Mouse (Mus musculus) olfactory bulb, adult 2 months (tissue): ENCODE results near the gene Hoxc6. TPM values are rescaled to one million over a fixed set of nuclear protein-coding genes. Genes with fewer than 3 reads are reported as not detected.
A peak's percentile ranks its signal among the peaks of the same experiment; 100 is the strongest.

Source experiments
- H3K27ac ChIP-seq: fragments of 200-500 bp; 2 replicates; pipeline ENCODE4 v1.5.1; 2012; ENCODE audit warnings: low read depth, low read length; ENCODE audit not compliant: insufficient read depth
- H3K4me1 ChIP-seq: fragments of 200-500 bp; 2 replicates; pipeline ENCODE4 v1.6.1; 2012; ENCODE audit warnings: low read length; ENCODE audit not compliant: control insufficient read depth, insufficient read depth
- H3K4me3 ChIP-seq: fragments of 200-500 bp; 2 replicates; pipeline ENCODE4 v1.5.1; 2012; ENCODE audit warnings: mild to moderate bottlenecking, low read depth, low read length, moderate library complexity; ENCODE audit not compliant: insufficient read depth
- CTCF ChIP-seq: fragments of 200-500 bp; IDR thresholded peaks from 2 replicates; pipeline ENCODE4 v1.5.1; 2012; ENCODE audit warnings: low read depth, mild to moderate bottlenecking, low read length, moderate library complexity; ENCODE audit not compliant: insufficient read depth
- POLR2A ChIP-seq: fragments of 200-500 bp; IDR thresholded peaks from 2 replicates; pipeline ENCODE4 v1.6.1; 2012; ENCODE audit warnings: mild to moderate bottlenecking, low read depth, low read length, moderate library complexity; ENCODE audit not compliant: insufficient read depth
- WGBS: fragments of 180-500 bp; shearing (Covaris S2); methylation state at CpG from one replicate; pipeline ENCODE4 v1.1.7; 2018; 5-methylcytosine and 5-hydroxymethylcytosine counted together
- polyA plus RNA-seq: library from polyadenylated mRNA; stranded (reverse); fragments of >200 nt; gene quantifications from 2 replicates; pipeline ENCODE4 v1.2.4, GENCODE M21; 2012; ENCODE audit warnings: low replicate concordance; ENCODE audit not compliant: missing spikeins, insufficient read depth, insufficient read length

Hoxc6 gene
- polyA plus RNA-seq, 1 experiment = not detected

- Histone ChIP-seq H3K27ac (no peak overlapping the region), H3K4me3 (no peak overlapping the region), H3K4me1 (peaks cover 9% of the 10 kb centered on the region; the same call in 1 of the 2 replicates)
- TF ChIP-seq POLR2A = no peak
- TF ChIP-seq CTCF = no peak
- WGBS = under 1% methylated on average over 33 of the region's 33 CpGs
These were observed 1.2 kb downstream of the Hoxc6 start for GRCm38 (mm10) chr15:102999183-102999831.

- Histone ChIP-seq H3K4me3 (no peak overlapping the region), H3K27ac (no peak overlapping the region), H3K4me1 (peaks cover 9% of the 10 kb centered on the region; the same call in 1 of the 2 replicates)
- no peak for TF ChIP-seq CTCF
- no peak for TF ChIP-seq POLR2A
- WGBS = 8% methylated on average over 11 of the region's 11 CpGs
These were observed 1.9 kb downstream of the Hoxc6 start for GRCm38 (mm10) chr15:102999955-103000354.

GRCm38 (mm10) chr15:103000501-103000901 lies 2.4 kb downstream of the Hoxc6 start:
- Histone ChIP-seq H3K27ac (no peak overlapping the region), H3K4me3 (no peak overlapping the region), H3K4me1 (peaks cover 9% of the 10 kb centered on the region; the same call in 1 of the 2 replicates)
- WGBS = 10% methylated on average over 24 of the region's 24 CpGs
- TF ChIP-seq POLR2A (no peak), CTCF (no peak)

GRCm38 (mm10) chr15:103001370-103001769 lies 3.3 kb downstream of the Hoxc6 start:
- no peak overlapping the region for H3K27ac ChIP-seq
- WGBS = 66% methylated on average over 2 of the region's 2 CpGs
- TF ChIP-seq CTCF (no peak), POLR2A (no peak)
- no peak overlapping the region for H3K4me3 ChIP-seq
- H3K4me1 ChIP-seq = peaks cover 9% of the 10 kb centered on the region; the same call in 1 of the 2 replicates

GRCm38 (mm10) chr15:103002156-103002555 lies 4.1 kb downstream of the Hoxc6 start:
- H3K4me1 ChIP-seq = peaks cover 9% of the 10 kb centered on the region; the same call in 1 of the 2 replicates
- 39% methylated on average over 4 of the region's 4 CpGs for WGBS

GRCm38 (mm10) chr15:103002821-103003448 lies 4.9 kb downstream of the Hoxc6 start:
- TF ChIP-seq CTCF = no peak
- TF ChIP-seq POLR2A = 0 out of 2 replicates have a peak, but pooled peaks have one; percentile 11
- peaks cover 9% of the 10 kb centered on the region; the same call in 1 of the 2 replicates for H3K4me1 ChIP-seq
- H3K4me3 ChIP-seq = no peak overlapping the region
- WGBS = 10% methylated on average over 13 of the region's 13 CpGs
- no peak overlapping the region for H3K27ac ChIP-seq

More at GRCm38 (mm10) chr15:103002156-103002555, 4.1 kb downstream of the Hoxc6 start:
- TF ChIP-seq POLR2A (no peak), CTCF (no peak)
- Histone ChIP-seq H3K27ac (no peak overlapping the region), H3K4me3 (no peak overlapping the region)

- no peak for TF ChIP-seq CTCF
- TF ChIP-seq POLR2A = no peak
- no peak overlapping the region for H3K27ac ChIP-seq
- WGBS = 2% methylated on average over 17 of the region's 17 CpGs
- no peak overlapping the region for H3K4me3 ChIP-seq
- H3K4me1 ChIP-seq = no peaks in the 10 kb centered on the region
These were observed 7.3 kb downstream of the Hoxc6 start for GRCm38 (mm10) chr15:103005308-103005707.

GRCm38 (mm10) chr15:103005797-103006196 lies 7.7 kb downstream of the Hoxc6 start:
- Histone ChIP-seq H3K27ac (no peak overlapping the region), H3K4me1 (no peaks in the 10 kb centered on the region), H3K4me3 (no peak overlapping the region)
- TF ChIP-seq CTCF = no peak
- no peak for TF ChIP-seq POLR2A
- 7% methylated on average over 5 of the region's 5 CpGs for WGBS

GRCm38 (mm10) chr15:103006326-103006725 lies 8.3 kb downstream of the Hoxc6 start:
- H3K4me1 ChIP-seq = no peaks in the 10 kb centered on the region
- H3K4me3 ChIP-seq = no peak overlapping the region
- TF ChIP-seq CTCF (no peak), POLR2A (no peak)
- no peak overlapping the region for H3K27ac ChIP-seq
- 16% methylated on average over 1 of the region's 1 CpGs for WGBS
